Mouse (Mus musculus) left cerebral cortex, postnatal 36 days (tissue): ENCODE measurements around the gene Gli1. TPM values are rescaled to one million over a fixed set of nuclear protein-coding genes. Genes with fewer than 3 reads are reported as not detected.

Source experiments
- DNase-seq, 2 experiments: peaks; one replicate each; pipeline ENCODE4 v3.0.0; 2021 to 2022; ENCODE audit warnings: low spot score in 2 of 2, mixed read lengths in 1 of 2
- intact Hi-C: fragments of 180-260 bp; cut with DNase I; formaldehyde crosslinking; loops from one replicate; pipeline ENCODE4 v1.15.1; 2025
- total RNA-seq, 2 experiments: library from RNA; stranded (reverse); gene quantifications; 2 replicates each; pipeline ENCODE4 v1.2.3; 2021

Gli1 gene
- total RNA-seq, 2 experiments from 2014 or later = 1.9 to 2.9 TPM

DNA sequence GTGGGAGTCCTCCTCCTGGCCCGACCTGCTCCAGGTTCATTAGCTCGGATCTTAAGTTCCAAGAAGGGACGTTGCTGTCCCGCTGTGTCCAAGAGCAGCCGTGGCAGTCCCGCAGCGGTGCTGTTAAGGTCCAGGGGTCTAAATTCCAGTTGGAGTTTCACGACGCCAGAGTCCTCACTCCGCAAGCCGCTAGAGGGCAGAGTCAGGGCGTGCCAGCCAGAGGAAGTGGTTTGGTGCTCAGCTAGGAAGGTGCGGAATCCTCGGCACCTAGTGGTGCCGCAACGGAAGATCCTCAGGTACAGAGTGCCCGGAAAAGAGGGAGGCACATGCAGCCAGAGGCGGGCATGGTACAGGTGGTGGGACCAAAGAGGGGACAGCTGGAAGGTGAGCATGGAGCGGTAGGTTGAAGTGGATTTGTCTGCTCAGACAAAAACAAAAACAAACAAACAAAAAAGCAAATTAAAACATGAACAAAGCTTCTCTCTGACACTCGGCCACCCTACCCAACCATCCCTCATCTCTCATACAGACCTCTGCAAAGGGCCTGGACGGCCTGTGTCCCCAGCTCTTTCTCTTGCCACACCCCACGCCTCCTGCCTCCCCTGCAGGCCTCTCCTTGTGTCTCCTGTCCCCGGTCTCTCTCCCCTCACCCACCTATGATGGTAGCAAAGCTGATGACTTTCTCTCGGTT lies 9.0 kb upstream of the Gli1 start:
- DNase-seq = peak; percentile 72 to 73
- intact Hi-C loops = no loop called here

DNA sequence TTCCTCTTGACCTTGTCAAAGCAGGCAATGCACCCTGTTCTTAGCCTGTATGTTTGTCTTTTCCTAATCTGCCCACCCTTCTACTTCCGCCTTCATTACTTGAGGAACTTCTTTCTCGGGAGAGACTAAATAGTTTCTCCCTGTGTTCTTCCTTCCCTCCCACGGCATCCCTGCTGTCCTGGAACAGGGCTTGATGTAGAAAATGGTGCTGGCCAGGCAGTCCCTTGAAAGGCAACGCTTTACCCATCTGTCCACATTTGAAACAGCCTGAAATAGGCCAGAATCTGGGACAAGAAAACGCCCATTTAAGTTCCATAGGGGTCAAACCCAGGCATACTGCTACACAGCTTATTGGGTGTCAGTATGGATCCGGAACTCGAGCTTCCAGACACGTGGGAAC lies 8.0 kb upstream of the Gli1 start:
- intact Hi-C loops = no loop called here
- DNase-seq = peak in 1 of 2 experiments; percentile 46

- intact Hi-C loops = no loop called here
- DNase-seq = no peak
Measured at GRCm38 (mm10) chr10:127348957-127349356, 7.2 kb upstream of the Gli1 start.

DNA sequence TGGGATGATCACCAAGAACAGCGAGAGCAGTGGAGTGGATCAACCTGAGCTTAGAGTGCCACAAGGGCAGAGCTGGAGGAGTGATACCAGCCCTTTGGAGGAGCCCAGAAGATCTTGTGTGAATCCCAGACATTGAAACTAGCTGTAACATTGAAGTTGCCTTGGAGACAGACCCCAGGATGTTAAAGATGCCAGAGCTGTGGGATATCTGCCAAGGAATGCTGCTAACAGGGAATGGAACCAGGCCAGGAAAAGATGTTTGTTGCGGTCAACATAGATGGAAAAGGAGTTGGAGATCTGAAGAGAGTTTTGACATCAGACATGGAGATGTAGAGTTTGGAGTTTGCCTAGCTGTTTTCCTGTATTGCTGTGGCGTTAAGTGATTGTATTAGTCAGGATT lies 4.4 kb upstream of the Gli1 start:
- DNase-seq = no peak
- intact Hi-C loops = no loop called here

- no peak for DNase-seq
- intact Hi-C loops = no loop called here
Measured at GRCm38 (mm10) chr10:127343029-127343428, 1.3 kb upstream of the Gli1 start.

DNA sequence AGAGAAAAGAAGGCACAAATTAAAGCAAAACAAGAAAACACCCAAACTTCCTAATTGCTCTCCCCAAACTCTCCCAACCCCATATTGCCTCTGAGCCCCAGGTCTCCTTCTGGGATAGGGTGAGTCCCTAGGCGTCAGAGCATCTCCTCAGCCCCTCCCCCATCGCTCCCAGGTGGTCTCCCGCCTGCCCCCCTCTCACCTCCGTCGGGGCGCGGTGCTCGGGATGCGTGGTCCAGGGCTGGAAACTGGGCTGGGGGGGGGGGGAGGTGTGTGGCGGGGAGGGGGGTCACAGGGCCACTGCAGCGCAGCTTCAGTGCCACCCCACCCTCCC lies 449 bp downstream of the Gli1 start:
- no peak for DNase-seq
- intact Hi-C loops = no loop called here

DNA sequence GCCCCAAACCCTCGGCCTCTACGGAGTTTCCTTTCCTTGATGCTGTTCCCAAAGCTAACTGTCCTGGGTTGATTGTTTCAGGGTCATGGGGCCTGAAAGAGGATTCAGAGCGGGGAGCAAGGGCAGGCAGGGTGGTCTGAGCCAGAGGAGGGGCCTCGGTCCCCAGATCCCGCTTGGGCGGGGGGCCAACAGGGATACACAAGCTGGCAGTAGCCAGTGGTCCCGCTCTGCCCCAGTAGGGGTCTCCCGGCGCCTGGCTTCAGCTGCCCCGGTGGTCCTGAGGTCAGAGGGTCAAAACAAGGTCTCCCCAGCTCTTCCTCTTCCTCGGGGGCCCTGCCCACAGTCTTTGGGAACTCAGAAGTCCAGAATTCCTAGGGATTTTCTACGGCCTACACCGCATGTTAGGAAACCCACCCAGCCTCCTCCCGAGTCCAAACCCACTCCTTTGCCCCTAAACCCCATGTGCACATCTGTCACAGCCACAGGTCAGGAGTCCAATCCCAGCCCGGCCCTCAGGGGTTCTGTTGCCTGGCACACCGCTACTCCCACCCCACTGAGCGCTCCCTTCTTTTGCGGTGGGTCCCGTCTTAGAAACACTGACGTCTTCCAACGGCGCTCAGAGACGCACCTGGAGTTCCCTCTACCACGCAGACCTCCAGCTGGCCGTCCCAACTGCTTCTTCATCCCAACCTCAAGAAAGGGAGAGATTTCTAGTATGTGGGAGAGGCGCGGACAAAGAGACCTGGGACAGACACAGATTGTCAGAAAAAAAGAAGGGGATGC lies 1.0 kb downstream of the Gli1 start:
- intact Hi-C loops = no loop called here
- no peak for DNase-seq

GRCm38 (mm10) chr10:127339683-127340576 lies 1.8 kb downstream of the Gli1 start:
- intact Hi-C loops = no loop called here
- DNase-seq = no peak

DNA sequence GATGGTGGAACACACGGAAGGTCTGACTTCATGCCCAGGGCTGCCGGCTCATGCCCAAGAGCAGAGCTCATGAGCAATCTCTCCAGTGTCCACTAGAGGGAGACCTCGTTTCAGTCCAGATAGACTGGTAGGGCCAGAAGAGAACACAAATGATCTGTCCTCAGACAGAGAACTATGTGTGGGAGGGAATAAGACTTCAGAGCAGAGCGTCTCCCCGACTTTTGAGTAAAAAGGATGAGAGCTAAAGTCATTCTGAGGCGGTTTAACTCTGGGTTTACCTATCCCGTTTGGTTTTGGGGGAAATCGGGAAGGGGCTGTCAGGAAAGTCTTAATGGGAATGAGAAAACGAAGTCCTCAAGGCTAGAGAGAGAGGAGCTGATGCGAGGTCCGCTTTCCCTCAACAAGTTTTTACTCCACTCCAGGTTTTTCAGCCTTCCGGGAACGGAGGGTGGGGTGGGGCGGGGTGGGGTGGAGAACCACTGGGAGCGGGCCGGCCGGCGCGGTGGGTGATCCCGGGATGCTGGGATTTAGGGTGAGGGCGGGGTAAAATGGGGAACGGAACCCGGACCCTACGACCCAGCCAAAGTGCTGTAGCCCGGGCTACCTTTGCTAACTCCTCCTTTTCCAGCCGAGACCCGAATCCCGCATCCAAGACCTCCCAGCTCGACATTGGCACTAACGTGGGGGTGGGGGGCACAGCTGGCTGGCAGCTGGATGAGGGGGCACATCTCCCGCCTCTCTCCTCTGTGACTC lies 2.7 kb downstream of the Gli1 start:
- peak; percentile 81 to 87 for DNase-seq
- intact Hi-C loops = no loop called here

DNA sequence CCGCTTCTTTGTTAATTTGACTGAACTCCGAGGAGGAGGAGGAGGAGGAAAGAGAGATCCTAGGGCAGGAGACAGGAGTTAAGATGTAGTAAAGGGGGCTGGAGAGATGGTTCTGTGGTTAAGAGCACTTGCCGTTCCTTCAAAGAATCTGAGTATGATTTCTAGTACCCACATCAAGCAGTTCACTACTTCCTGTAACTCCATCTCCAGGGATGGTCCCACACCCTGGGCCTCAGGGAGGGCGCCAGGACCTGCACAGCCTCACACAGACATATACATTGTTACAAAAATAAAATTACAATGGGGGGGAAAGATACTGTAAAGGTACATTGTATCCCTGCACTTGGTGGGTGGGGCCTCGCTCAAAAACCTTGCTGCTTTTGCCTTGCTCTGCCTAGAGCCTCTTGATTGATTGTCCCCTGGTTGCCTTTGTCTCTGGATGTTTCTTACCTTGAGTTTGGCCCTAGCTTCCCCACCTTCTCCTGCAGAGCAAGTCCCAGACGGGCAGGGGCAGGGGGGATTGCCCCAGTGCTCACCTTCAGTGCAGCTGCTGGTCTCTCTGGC lies 4.2 kb downstream of the Gli1 start:
- intact Hi-C loops = no loop called here
- DNase-seq = no peak

DNA sequence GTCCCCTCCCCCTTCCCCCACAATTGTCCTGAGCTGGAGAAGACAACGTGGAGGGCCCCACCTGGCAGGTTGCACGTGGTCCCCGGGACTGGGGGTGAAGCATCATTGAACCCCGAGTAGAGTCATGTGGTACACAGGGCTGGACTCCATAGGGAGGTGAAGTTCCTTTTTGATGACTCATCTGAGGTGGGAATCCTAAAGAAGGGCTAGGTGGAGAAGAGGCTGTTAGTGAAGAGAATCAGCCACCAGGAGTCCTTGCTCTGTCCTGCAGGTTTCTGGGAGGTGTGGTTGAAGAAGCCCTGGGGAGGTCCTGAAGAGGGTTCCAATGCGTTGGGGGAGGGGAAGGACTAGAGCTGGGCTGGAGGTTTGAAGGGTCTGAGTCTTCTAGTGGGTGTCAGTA lies 4.8 kb downstream of the Gli1 start:
- intact Hi-C loops = no loop called here
- DNase-seq = no peak

DNA sequence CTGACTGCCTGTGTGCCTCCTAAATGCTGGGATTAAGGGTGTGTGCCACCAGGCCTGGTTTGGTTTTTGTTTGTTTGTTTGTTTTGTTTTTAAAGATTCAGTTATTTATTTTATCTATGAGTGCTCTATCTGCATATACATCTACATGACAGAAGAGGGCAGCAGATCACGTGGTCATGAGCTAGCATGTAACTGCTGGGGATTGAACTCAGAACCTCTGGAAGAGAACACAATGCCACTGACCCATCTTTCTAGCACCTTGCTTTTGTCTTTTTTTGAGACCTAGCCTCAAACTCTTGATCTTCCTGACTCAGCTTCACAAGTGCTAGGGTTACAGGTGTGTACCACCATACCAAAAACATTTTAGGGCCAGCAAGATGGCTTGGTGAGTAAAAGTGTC lies 6.5 kb downstream of the Gli1 start:
- DNase-seq = no peak

DNA sequence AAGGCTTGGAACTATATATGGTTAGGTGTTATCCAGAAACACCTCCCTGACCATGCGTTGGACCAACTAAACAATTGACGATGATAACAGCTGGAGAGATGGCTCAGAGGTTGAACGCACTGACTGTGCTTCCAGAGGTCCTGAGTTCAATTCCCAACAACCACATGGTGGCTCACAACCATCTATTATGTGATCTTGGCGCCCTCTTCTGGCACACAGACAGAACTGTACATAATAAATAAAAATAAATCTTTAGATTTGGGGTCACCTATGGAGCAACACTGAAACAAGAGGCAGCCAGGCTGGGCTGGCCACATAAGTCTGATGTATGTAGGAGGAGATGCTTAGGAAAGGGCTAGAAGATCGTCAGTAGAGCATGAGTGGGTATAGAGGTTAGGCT lies 8.6 kb downstream of the Gli1 start:
- DNase-seq = no peak
- intact Hi-C loops = no loop called here

More for the DNA sequence above, 6.5 kb downstream of the Gli1 start:
- intact Hi-C loops = no loop called here

DNA sequence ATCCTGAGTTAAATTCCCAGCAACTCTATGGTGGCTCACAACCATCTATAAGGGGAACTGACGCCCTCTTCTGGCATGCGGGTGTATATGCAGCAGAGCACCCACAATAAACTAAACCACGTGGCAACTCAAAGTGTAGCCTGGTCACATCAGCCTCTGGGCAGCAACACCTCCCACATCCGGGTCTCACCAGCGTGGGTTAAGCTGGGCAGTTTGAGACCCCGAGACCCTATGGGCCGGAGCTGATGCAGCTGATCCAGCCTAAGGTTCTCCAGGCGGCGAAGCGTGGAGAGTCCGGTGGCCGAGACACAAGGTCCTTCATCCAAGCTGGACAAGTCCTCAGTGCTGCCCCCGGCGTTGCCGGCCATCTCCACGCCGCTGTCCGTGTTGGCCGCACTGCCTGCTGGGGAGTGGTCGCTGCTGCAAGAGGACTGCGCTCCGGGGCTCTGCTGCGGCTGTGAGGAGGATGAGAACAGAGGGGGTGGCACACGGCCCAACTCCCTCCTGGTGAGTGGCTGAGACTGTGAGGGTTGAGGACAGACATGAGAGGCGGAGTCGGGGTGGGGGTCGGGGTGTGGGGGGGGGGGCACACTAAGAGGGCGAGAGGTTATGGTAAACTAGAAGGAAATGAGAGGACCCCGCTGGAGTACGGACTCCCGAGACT lies 9.4 kb downstream of the Gli1 start:
- intact Hi-C loops = no loop called here

GRCm38 (mm10) chr10:127330212-127330611 lies 11.6 kb downstream of the Gli1 start:
- no peak for DNase-seq
- intact Hi-C loops = no loop called here

More for the DNA sequence above, 9.4 kb downstream of the Gli1 start:
- DNase-seq = no peak

DNA sequence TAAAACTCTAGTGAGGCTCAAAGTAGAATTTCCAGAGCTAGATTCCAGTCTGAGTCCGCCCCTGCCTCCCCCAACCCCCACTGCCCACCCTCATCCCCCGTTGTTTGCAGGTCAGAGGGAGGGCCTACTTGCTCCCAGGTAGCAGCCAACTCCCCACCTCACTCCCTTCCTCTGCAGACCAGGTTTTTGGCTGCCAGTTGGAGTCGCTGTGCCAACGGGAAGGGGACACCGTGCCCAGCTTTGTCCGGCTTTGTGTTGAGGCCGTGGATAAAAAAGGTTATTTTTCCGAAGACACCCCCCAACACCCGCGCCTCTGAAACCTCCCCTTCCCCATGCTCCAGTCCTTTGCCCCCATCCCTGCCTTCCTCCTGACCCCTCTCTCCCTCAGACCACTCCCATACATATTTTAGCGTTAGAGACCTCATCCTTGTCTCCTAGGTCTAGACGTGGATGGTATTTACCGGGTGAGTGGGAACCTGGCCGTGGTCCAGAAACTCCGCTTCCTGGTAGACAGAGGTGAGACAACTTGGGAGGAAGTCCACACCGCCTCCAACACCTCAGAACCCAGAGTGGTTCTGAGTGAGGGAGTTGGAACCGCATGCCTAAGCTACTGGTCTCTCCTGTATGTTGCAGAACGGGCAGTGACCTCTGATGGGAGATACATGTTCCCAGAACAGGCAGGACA lies 14.2 kb downstream of the Gli1 start:
- DNase-seq = no peak
- intact Hi-C loops = no loop called here

DNA sequence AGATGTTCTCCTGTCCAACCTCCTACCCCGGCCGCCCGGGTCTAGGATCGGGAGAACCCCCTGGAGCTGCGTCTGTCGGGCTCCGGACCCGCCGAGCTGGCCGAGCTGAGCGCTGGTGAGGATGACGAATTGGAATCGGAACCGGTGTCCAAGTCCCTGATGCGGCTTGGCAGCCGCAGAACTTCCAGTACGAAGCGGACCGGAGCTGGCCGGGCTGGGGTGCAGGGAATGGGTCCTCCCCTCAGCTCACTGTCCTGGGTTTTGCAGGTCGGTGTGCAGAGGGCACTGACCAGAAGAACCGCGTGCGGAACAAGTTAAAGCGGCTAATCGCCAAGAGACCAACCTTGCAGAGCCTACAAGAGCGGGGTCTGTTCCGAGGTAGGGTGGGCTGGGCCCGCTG lies 14.9 kb downstream of the Gli1 start:
- intact Hi-C loops = no loop called here
- no peak for DNase-seq

GRCm38 (mm10) chr10:127326017-127326801 lies 15.6 kb downstream of the Gli1 start:
- intact Hi-C loops = no loop called here

More at GRCm38 (mm10) chr10:127326017-127326801, 15.6 kb downstream of the Gli1 start:
- no peak for DNase-seq
